Mouse (Mus musculus) kidney, adult 2 months (tissue): Measurements from ENCODE around the gene F13b.

ENCODE experiments used
- CTCF ChIP-seq: fragments of 200-500 bp; conservative IDR thresholded peaks from 2 replicates; pipeline ENCODE4 v1.5.1; 2011; ENCODE audit warnings: low read depth, mild to moderate bottlenecking, control low read depth, low read length, moderate library complexity, mixed read lengths; ENCODE audit not compliant: insufficient read depth, insufficient read length
- POLR2A ChIP-seq: fragments of 200-500 bp; IDR thresholded peaks from one replicate; pipeline ENCODE4 v1.6.1; 2011; ENCODE audit warnings: low read depth, low read length, control low read depth

DNA sequence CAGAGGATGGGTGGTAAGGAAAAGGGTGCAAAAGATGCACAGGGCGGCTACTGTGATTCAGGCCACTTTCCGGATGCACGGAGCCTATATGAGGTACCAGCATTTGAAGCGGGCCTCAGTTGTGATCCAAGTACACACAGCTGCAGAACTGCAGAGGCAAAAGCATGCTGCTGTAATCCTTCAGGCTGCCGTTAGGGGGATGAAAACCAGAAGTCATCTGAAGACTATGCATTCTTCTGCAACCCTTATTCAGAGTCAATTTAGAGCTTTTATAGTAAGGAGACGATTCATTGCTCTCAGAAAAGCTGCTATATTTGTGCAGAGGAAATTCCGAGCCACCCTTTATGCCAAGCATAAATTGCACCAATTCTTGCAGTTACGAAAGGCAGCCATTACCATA is 21.3 kb upstream of the F13b start:
- TF ChIP-seq POLR2A = no peak
- no peak for TF ChIP-seq CTCF
